Mouse (Mus musculus): ENCODE results near the gene Clec4b2. TPM values are rescaled to one million over a fixed set of nuclear protein-coding genes. Genes with fewer than 3 reads are reported as not detected.
"Not testable (repeated sequence)": the region's sequence is repeated elsewhere in the genome, so short reads cannot be mapped to it uniquely, and the experiment has no call there.

The Clec4b2 gene
- total RNA-seq (2021), result not detected
- long read RNA-seq, experiment 1, result 0 reads
- long read RNA-seq, experiment 2, result 0 reads

- no peak for DNase-seq
Observed at GRCm38 (mm10) chr6:123172593-123172992, at the start of gene Clec4b2. TSS of gene Clec4b2 (plus strand) at chr6:123172893.

GRCm38 (mm10) chr6:123123195-123123594 is 49.5 kb upstream of the Clec4b2 start:
- no peak for DNase-seq

- no peak for DNase-seq
Observed at GRCm38 (mm10) chr6:123127173-123127572, 45.5 kb upstream of the Clec4b2 start.

GRCm38 (mm10) chr6:123137766-123138526 is 34.7 kb upstream of the Clec4b2 start:
- not testable (repeated sequence) for DNase-seq

GRCm38 (mm10) chr6:123170106-123170505 is 2.6 kb upstream of the Clec4b2 start:
- DNase-seq, result no peak

GRCm38 (mm10) chr6:123171040-123171439 is 1.7 kb upstream of the Clec4b2 start:
- no peak for DNase-seq

GRCm38 (mm10) chr6:123175549-123175948 is 2.9 kb downstream of the Clec4b2 start:
- DNase-seq, result no peak

GRCm38 (mm10) chr6:123184862-123185261 is 12.2 kb downstream of the Clec4b2 start:
- not testable (repeated sequence) for DNase-seq

- DNase-seq, result no peak
Observed at GRCm38 (mm10) chr6:123207187-123208076, 34.7 kb downstream of the Clec4b2 start.

- not testable (repeated sequence) for DNase-seq
Observed at GRCm38 (mm10) chr6:123208077-123208439, 35.4 kb downstream of the Clec4b2 start.

- no peak for DNase-seq
Observed at GRCm38 (mm10) chr6:123211726-123212125, 39.0 kb downstream of the Clec4b2 start.

- DNase-seq, result no peak
Observed at GRCm38 (mm10) chr6:123227519-123228166, 55.0 kb downstream of the Clec4b2 start.

- DNase-seq, result no peak
Observed at GRCm38 (mm10) chr6:123229644-123230043, 57.0 kb downstream of the Clec4b2 start, which contains the start of gene Clec4n. TSS of gene Clec4n (plus strand) at chr6:123229843.

GRCm38 (mm10) chr6:123231149-123231548 is 58.5 kb downstream of the Clec4b2 start:
- DNase-seq, result no peak

- no peak for DNase-seq
Observed at GRCm38 (mm10) chr6:123237582-123237981, 64.9 kb downstream of the Clec4b2 start.

- DNase-seq, result no peak
Observed at GRCm38 (mm10) chr6:123244201-123244600, 71.5 kb downstream of the Clec4b2 start.

GRCm38 (mm10) chr6:123248862-123249261 is 76.2 kb downstream of the Clec4b2 start:
- not testable (repeated sequence) for DNase-seq

GRCm38 (mm10) chr6:123252735-123253134 is 80.0 kb downstream of the Clec4b2 start:
- no peak for DNase-seq

Measured in adrenal gland, postnatal 36 days (tissue).